Mouse (Mus musculus): ENCODE measurements at regions not wholly inside any gene's neighbourhood (a gene's known extent, or its start where the extent isn't known, plus 50 kb on each side); places are given as distances from the start of the nearest gene placed in this dataset.

DNA sequence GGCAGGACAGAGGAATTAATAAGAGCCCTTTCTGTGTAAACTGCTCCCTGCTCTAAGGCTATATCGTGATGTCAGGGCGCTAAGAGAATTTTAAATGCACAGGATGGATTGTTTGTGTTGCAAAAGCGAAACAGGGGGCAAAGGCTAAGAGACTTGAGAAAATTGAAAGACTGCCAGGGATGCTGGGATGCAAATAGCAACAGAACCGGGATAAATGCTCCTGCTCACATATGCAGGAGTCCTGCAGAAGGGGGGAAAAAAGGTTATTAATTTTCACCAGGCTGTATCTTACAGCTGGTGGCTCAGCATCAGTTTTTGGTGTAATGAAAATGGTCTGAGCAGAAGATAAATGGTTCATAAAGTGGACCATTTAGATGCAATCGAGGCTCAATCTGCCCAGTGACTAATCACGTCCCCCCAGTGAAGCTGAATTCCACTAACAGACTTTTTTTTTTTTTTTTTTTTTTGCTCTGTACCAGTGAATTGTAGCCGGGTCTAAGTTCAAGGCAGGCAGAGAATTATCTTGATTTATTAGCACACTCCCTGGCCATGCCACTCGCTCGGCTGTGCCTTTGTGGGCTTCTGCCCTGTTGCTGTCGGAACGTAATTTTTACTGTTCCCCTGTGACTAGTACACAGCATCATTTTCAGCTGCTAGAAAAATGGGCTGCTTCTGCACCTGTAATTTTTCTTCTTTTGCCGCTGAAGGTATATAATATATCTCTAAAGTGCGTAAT lies 222.9 kb upstream of the Pou3f3 start:
- peak in 1 of 2 experiments; percentile 2 for DNase-seq

GRCm38 (mm10) chr1:42474197-42474596 lies 221.4 kb upstream of the Pou3f3 start:
- DNase-seq: peak in 1 of 2 experiments; percentile 3

DNA sequence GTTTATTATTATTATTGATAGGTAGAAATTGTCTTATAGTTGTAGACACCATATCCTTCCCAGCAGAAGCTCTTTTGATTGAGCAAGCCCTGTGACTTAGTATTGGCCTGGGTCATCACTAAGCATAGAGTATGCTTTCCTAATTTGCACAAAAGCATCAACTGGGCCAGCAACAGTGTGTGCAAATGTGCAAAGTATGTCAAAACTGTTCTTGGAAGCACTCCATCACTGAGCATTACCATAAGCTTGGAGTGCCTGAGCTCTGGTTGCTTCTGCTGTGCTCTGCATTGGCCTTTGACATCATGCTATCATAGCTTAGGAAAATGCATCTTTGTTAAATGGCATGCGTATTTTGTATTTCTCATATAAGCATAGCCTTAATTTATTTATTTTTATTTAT lies 220.7 kb upstream of the Pou3f3 start:
- no peak for DNase-seq

- no peak for DNase-seq
Observed at GRCm38 (mm10) chr1:42475629-42476028, 219.9 kb upstream of the Pou3f3 start.

DNA sequence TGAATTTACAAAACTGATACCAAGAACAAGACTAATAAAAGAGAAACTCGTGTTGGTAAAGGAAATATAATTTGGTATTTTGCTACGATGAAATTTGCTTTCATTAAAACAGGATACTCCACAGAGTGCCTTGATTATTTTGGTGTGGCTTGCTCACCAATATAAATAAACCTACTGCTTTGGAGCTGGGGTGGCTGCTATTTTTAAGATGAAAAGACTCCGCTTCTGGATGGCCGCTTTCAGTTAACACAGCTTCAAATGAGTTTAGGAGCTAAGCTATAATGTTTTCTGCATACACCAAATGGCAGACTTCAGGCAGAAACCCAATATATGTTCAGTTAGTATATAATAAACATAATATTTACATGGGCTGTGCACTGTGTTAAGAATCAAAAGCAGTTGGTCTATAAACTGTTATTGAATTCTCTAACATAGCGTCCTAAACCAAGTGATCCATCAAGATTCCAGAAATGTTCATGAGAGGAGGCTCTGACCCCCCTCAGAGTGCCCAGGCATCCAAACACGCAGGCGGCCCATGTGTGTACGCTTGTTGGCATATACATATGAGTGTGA lies 215.1 kb upstream of the Pou3f3 start:
- no peak for DNase-seq

DNA sequence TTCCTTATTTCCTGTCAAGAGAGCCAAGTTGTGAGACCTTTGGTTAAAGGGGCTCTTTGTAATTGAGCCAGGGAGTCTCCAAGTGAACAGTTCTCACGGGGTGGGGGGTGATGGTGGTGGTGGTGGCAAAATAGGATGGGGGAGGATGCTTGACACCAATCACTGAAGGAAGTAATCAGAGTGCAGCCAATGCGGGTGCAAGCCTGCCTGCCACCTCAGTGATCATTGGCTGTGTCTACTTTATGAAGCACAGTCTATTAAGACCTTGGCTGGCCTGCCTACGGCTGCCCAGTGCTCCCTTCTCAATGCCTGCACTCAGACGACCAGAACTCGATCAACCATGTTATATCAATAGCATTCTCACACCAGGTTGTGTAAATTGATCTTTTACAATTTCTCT lies 206.0 kb upstream of the Pou3f3 start:
- no peak for DNase-seq

GRCm38 (mm10) chr1:42490856-42491643 lies 204.5 kb upstream of the Pou3f3 start:
- no peak for DNase-seq

DNA sequence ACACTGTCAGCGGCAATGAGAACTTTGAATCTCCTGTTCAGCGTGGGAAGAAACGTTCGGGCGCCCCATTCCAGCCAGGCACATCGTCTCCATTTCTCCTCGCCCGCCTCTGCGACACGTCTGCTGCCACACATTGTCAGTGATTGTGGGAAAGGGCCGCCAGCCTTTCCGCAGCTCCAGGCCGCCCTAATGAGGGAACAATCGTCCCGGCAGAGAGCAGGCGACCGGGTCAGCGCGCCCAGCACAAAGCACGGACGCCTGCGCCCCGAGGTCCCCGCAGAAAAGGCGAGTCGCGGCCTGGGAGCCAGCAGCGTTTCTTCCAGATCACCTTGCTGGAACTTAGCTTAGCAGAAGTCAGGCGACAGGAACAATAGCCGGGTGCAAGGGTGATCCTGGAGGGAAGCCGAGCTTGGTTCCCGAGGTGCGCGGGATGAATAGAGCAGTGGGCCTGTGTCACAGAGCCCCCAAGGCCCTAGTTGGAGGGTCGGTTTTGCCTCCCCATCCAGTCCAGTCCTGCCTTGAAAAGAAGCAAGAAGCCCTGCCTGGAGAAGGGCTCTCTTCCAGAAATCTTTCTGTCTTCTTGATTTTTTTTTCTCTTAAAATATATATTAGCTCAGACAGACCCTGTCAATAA lies 203.8 kb upstream of the Pou3f3 start:
- no peak for DNase-seq

- DNase-seq: no peak
Observed at GRCm38 (mm10) chr1:42496022-42496421, 199.5 kb upstream of the Pou3f3 start.

DNA sequence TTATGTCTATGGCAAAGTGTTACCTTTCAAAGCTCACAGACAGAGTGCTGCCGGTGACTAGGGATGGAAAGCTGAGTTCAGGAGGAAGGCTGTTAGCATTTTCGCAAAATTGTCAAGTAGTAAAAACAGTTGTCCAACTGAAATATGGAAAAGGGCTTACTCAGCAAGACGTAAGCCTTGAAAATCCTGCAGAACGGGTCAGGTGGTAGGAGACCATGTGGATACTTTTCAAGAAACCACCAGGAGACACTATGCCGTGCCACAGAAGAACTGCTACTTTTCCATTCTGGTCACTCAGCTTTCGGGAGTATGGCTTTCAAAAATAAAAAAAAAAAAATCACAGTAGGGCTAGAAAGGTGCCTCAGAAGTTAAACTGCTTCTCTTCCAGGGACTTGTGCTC lies 199.1 kb upstream of the Pou3f3 start:
- no peak for DNase-seq

DNA sequence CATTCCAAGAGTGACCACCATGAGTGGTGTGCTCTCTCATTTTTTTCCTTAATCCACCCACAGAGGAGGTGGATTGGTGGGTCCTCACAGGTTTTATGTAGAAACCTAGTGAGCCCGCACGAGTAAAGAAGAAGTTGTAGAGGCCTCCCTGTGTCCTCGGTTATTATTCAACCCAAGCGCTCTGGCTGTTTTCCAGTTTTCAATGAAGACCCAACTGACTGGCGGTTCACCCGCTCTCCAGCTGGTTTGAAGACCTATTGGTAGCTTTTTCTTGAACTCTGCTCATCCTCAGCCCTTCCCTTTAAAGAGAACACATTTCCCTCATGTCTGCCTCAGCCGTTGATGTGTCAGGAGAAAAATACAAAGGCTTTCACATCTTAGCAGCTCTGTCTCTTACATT lies 196.7 kb upstream of the Pou3f3 start:
- DNase-seq: no peak

GRCm38 (mm10) chr1:42504491-42504890 lies 191.1 kb upstream of the Pou3f3 start:
- DNase-seq: no peak

DNA sequence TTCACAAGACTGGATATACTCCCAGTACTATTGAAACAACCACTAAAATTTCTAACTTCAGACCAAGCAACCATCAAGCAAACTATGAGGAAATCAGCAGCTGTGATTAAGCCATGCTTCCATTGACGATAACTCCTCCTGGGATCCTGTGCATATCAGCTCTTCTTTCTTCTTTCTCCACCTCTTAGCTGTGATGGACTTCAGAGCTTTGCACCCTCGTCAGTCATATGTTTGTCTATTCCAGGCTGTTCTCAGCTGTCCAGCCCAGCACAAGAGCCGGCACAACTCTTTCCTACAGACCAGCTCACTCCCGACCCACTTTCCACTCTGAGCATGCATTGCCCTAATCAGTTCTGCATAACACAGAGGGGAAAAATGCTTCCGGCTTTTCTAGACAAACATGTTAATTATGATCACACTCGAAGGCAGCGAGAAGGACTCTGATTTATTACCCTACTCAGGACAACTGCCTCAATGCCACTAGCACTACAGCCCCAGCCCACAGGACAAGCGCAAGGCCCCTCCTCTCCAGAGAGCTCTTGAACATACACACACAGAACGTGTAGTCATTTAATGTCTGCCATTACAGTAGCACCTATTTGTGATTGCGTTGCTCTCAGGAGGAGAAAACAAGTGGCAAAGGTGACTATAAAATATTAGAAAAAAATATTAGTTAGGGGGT lies 190.4 kb upstream of the Pou3f3 start:
- no peak for DNase-seq

DNA sequence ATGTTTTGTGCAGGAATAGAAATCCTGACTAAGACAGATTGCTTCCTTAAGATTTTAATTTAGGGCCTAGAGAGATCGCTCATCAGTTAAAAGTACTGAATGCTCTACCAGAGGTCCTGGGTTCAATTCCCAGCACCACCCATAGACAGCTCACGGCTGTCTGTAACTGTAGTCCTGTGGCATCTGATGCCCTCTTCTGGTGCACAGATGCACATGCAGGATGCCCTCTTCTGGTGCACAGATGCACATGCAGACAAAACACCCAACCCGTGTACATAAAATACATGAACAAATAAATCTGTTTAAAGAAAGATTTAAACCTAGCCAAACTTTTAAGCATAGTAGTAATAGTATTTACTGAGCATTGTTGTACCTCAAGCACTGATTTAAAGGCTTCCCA lies 181.2 kb upstream of the Pou3f3 start:
- no peak for DNase-seq

- DNase-seq: no peak
Observed at GRCm38 (mm10) chr1:42524401-42524800, 171.2 kb upstream of the Pou3f3 start.

GRCm38 (mm10) chr1:42527746-42528476 lies 167.7 kb upstream of the Pou3f3 start:
- no peak for DNase-seq

DNA sequence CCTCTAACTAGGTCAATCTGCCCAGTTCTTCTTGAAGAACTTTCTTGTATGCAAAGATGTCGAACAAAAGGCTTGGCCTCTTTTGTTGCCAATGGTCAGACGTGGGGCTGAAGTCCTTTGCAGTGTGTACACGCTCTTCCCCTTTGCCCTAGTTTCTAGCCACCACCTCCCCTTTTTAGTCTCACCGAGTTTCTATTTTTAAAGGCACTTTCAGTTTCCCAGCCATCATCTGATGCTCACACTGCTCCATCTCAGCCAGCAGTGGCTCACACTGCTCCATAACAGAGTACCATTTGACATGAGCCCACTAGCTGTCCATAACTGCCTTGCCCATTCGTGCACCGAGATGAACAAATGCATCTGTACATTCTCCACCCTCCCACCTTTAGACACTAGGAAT lies 162.7 kb upstream of the Pou3f3 start:
- DNase-seq: no peak

- DNase-seq: no peak
Observed at GRCm38 (mm10) chr1:42539066-42539539, 156.5 kb upstream of the Pou3f3 start.

- DNase-seq: no peak
Observed at GRCm38 (mm10) chr1:42539541-42540520, 155.7 kb upstream of the Pou3f3 start.

DNA sequence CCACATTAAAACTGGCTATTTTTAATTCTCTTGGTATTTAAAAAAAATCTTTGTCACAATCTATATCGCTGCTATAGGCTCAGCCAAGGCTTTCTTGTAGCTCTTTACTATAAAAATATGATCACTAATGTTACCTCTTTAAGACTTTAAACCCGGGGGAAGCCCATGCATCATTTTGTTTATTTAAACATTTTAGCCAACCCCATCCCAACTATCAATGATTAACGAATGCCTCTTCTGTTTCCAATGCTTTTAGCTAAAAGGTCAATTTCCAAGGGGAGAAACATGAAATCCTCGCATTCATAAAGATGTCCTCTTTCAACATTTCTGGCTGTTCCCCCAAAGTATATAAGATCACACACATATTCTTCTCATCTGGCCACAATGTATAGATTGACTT lies 153.6 kb upstream of the Pou3f3 start:
- DNase-seq: no peak
